Mouse (Mus musculus) MEL (cell line): ENCODE results near the gene Birc6. TPM values are rescaled to one million over a fixed set of nuclear protein-coding genes. Genes with fewer than 3 reads are reported as not detected.

ENCODE experiments used
- DNase-seq: peaks from one replicate; pipeline ENCODE4 v3.0.0; 2011; ENCODE audit warnings: low read depth, low spot score
- H3K27ac ChIP-seq: 2 replicates; pipeline ENCODE4 v1.5.1; 2012; ENCODE audit warnings: low read depth, mild to moderate bottlenecking, control low read depth, low read length, moderate library complexity; ENCODE audit not compliant: control insufficient read depth
- H3K27me3 ChIP-seq, 2 experiments: fragments of 150-350 bp in 1 of 2; sonication (generic) in 1 of 2; 2 replicates each; pipeline ENCODE4 v1.6.1; 2012; ENCODE audit warnings: low read length in 2 of 2, mild to moderate bottlenecking in 2 of 2, improper control_type of control experiment in 1 of 2, moderate library complexity in 1 of 2; ENCODE audit not compliant: insufficient read depth in 2 of 2, control insufficient read depth in 1 of 2
- H3K36me3 ChIP-seq, 2 experiments: 2 replicates each; pipeline ENCODE4 v1.6.1; 2012 to 2014; ENCODE audit warnings: low read length in 2 of 2, improper control_type of control experiment in 1 of 2, inconsistent platforms in 1 of 2, mild to moderate bottlenecking in 1 of 2; ENCODE audit not compliant: insufficient read depth in 2 of 2, control insufficient read depth in 1 of 2
- H3K4me1 ChIP-seq, 2 experiments: fragments of 150-350 bp in 1 of 2; sonication (generic) in 1 of 2; 2 replicates each; pipeline ENCODE4 v1.6.1; 2012; ENCODE audit warnings: low read length in 2 of 2, improper control_type of control experiment in 1 of 2, mild to moderate bottlenecking in 1 of 2; ENCODE audit not compliant: insufficient read depth in 2 of 2, control insufficient read depth in 1 of 2
- H3K4me3 ChIP-seq, 2 experiments: fragments of 150-350 bp in 1 of 2; sonication (generic) in 1 of 2; 2 replicates each; pipeline ENCODE4 v1.5.1; 2012; ENCODE audit warnings: low read depth in 2 of 2, low read length in 2 of 2, mild to moderate bottlenecking in 2 of 2, moderate library complexity in 2 of 2, control low read depth in 1 of 2, improper control_type of control experiment in 1 of 2; ENCODE audit not compliant: control insufficient read depth in 1 of 2, insufficient read depth in 1 of 2
- H3K79me2 ChIP-seq: 2 replicates; pipeline ENCODE4 v1.6.1; 2012; ENCODE audit warnings: mild to moderate bottlenecking, low read length, moderate library complexity; ENCODE audit not compliant: control insufficient read depth, poor library complexity, insufficient read depth
- H3K9ac ChIP-seq: 2 replicates; pipeline ENCODE4 v1.6.1; 2012; ENCODE audit warnings: low read depth, mild to moderate bottlenecking, control low read depth, low read length, moderate library complexity; ENCODE audit not compliant: control insufficient read depth, poor library complexity, severe bottlenecking
- H3K9me3 ChIP-seq: fragments of 150-350 bp; sonication (generic); replicated peaks from 2 replicates; pipeline ENCODE4 v1.6.1; 2012; ENCODE audit warnings: mild to moderate bottlenecking, low read length, improper control_type of control experiment, moderate library complexity; ENCODE audit not compliant: insufficient read depth
- CHD1 ChIP-seq: IDR thresholded peaks from 2 replicates; pipeline ENCODE4 v1.6.1; 2012; ENCODE audit warnings: low read depth, mild to moderate bottlenecking, inconsistent platforms, low read length, improper control_type of control experiment
- CHD2 ChIP-seq: IDR thresholded peaks from 2 replicates; pipeline ENCODE4 v1.6.1; 2011; ENCODE audit warnings: low read length, improper control_type of control experiment
- E2F4 ChIP-seq: IDR thresholded peaks from 2 replicates; pipeline ENCODE4 v1.6.1; 2011; ENCODE audit warnings: low read depth, low read length, improper control_type of control experiment, borderline replicate concordance
- ETS1 ChIP-seq: IDR thresholded peaks from 2 replicates; pipeline ENCODE4 v1.6.1; 2012; ENCODE audit warnings: low read depth, mild to moderate bottlenecking, inconsistent platforms, low read length, improper control_type of control experiment, moderate library complexity
- GABPA ChIP-seq: IDR thresholded peaks from 2 replicates; pipeline ENCODE4 v1.6.1; 2012; ENCODE audit warnings: low read depth, mild to moderate bottlenecking, inconsistent platforms, low read length, improper control_type of control experiment, moderate library complexity
- JUND ChIP-seq: IDR thresholded peaks from 2 replicates; pipeline ENCODE4 v1.6.1; 2011; ENCODE audit warnings: low read depth, mild to moderate bottlenecking, improper control_type of control experiment, low read length
- MAFK ChIP-seq: IDR thresholded peaks from 2 replicates; pipeline ENCODE4 v1.6.1; 2011; ENCODE audit warnings: low read depth, mild to moderate bottlenecking, low read length, improper control_type of control experiment, borderline replicate concordance
- MEF2A ChIP-seq: IDR thresholded peaks from 2 replicates; pipeline ENCODE4 v1.6.1; 2014; ENCODE audit warnings: low read depth, mild to moderate bottlenecking, inconsistent platforms, low read length, improper control_type of control experiment; ENCODE audit not compliant: poor library complexity, insufficient replicate concordance, severe bottlenecking; ENCODE audit errors: extremely low read depth
- MXI1 ChIP-seq: IDR thresholded peaks from 2 replicates; pipeline ENCODE4 v1.6.1; 2011; ENCODE audit warnings: mild to moderate bottlenecking, low read depth, low read length, improper control_type of control experiment
- MYB ChIP-seq: IDR thresholded peaks from 2 replicates; pipeline ENCODE4 v1.6.1; 2011; ENCODE audit warnings: mild to moderate bottlenecking, low read depth, low read length, improper control_type of control experiment
- MYC ChIP-seq: IDR thresholded peaks from 2 replicates; pipeline ENCODE4 v1.6.1; 2011; ENCODE audit warnings: low read depth, mild to moderate bottlenecking, low read length, improper control_type of control experiment, moderate library complexity
- NELFE ChIP-seq: IDR thresholded peaks from 2 replicates; pipeline ENCODE4 v1.6.1; 2011; ENCODE audit warnings: low read depth, low read length, improper control_type of control experiment
- NRF1 ChIP-seq: IDR thresholded peaks from 2 replicates; pipeline ENCODE4 v1.6.1; 2014; ENCODE audit warnings: low read depth, mild to moderate bottlenecking, inconsistent platforms, low read length, improper control_type of control experiment, moderate library complexity; ENCODE audit not compliant: poor library complexity, insufficient read depth, severe bottlenecking
- POLR2AphosphoS2 ChIP-seq: IDR thresholded peaks from 2 replicates; pipeline ENCODE4 v1.6.1; 2011; ENCODE audit warnings: low read length, improper control_type of control experiment
- POLR2AphosphoS5 ChIP-seq: IDR thresholded peaks from 2 replicates; pipeline ENCODE4 v1.6.1; 2012; ENCODE audit warnings: low read depth, borderline replicate concordance, mild to moderate bottlenecking, inconsistent platforms, low read length, moderate library complexity, mixed read lengths
- RCOR1 ChIP-seq: IDR thresholded peaks from 2 replicates; pipeline ENCODE4 v1.6.1; 2012; ENCODE audit warnings: low read depth, mild to moderate bottlenecking, inconsistent platforms, low read length, improper control_type of control experiment
- TAL1 ChIP-seq: IDR thresholded peaks from 2 replicates; pipeline ENCODE4 v1.6.1; 2012; ENCODE audit warnings: mild to moderate bottlenecking, inconsistent platforms, low read length, moderate library complexity, mixed read lengths
- TCF12 ChIP-seq: IDR thresholded peaks from 2 replicates; pipeline ENCODE4 v1.6.1; 2014; ENCODE audit warnings: low read depth, mild to moderate bottlenecking, inconsistent platforms, low read length, improper control_type of control experiment, moderate library complexity
- USF2 ChIP-seq, 2 experiments: IDR thresholded peaks; 2 replicates each; pipeline ENCODE4 v1.6.1; 2011 to 2012; ENCODE audit warnings: improper control_type of control experiment in 2 of 2, low read length in 2 of 2, borderline replicate concordance in 1 of 2, inconsistent platforms in 1 of 2, low read depth in 1 of 2, mild to moderate bottlenecking in 1 of 2; ENCODE audit not compliant: insufficient read depth in 1 of 2
- polyA plus RNA-seq, 2 experiments: library from polyadenylated mRNA; stranded (reverse) in 1 of 2; unstranded in 1 of 2; fragments of >175 nt in 1 of 2; fragments of >200 nt in 1 of 2; gene quantifications; 2 replicates each; pipeline versions ENCODE4 v1.2.1 to v1.2.4; 2012; ENCODE audit warnings: low replicate concordance in 2 of 2, low read depth in 1 of 2; ENCODE audit not compliant: insufficient read length in 2 of 2, insufficient read depth in 1 of 2, missing spikeins in 1 of 2
- total RNA-seq: library from RNA; depleted of rRNA; stranded (reverse); fragments of 300-350 nt; gene quantifications from 2 replicates; pipeline ENCODE4 v1.2.3, GENCODE M21; 2012

The Birc6 gene
- total and polyA plus RNA-seq, 3 experiments, result 58.7 to 475 (median 67.3) TPM

GRCm38 (mm10) chr17:74668010-74668409 is 139.9 kb downstream of the Birc6 start:
- H3K27me3 ChIP-seq, result no peaks in the 10 kb centered on the region
- H3K9me3 ChIP-seq, result no peaks in the 10 kb centered on the region
- no peak overlapping the region for H3K4me3 ChIP-seq
- no peak for DNase-seq
- no peaks in the 10 kb centered on the region for H3K79me2 ChIP-seq
- H3K27ac ChIP-seq, result no peak overlapping the region
- H3K36me3 ChIP-seq, result peaks cover 0 to 41% of the 10 kb centered on the region in 2 experiments; a peak in 2 of 4 replicates
- H3K4me1 ChIP-seq, result no peaks in the 10 kb centered on the region
- TF ChIP-seq JUND, result no peak
- TF ChIP-seq MYB, result no peak
- no peak for TF ChIP-seq GABPA
- TF ChIP-seq E2F4, result no peak
- TF ChIP-seq POLR2AphosphoS5, result no peak
- no peak for TF ChIP-seq USF2 (IDR thresholded peaks at IDR 0.05; ENCODE audit: borderline replicate concordance in 1 of 2, insufficient read depth in 1 of 2, low read depth in 1 of 2, low read length in 2 of 2)
- TF ChIP-seq TAL1, result no peak
- no peak overlapping the region for H3K9ac ChIP-seq

DNA sequence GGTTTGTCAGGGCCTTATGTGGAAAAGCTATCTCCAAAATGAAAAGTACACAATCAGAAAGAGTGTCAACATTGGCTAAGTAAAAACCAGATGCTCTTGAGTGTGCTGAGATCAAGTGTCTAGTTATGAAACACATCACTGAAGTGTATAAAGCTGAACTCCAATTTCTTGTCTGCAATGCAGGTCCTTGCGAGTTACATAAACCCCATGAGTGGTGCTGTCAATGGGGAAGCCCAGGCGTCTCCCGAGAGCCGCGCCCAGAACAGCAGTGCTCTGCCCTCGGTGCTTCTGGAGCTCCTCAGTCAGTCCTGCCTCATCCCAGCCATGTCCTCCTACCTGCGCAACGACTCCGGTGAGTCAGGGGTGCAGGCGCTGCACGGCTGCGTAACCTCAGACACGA is 141.9 kb downstream of the Birc6 start:
- H3K4me1 ChIP-seq, result no peaks in the 10 kb centered on the region
- no peaks in the 10 kb centered on the region for H3K27me3 ChIP-seq
- H3K9me3 ChIP-seq, result no peaks in the 10 kb centered on the region
- H3K9ac ChIP-seq, result no peak overlapping the region
- H3K79me2 ChIP-seq, result no peaks in the 10 kb centered on the region
- no peak overlapping the region for H3K4me3 ChIP-seq
- H3K27ac ChIP-seq, result no peak overlapping the region
- H3K36me3 ChIP-seq, result peaks cover 0 to 40% of the 10 kb centered on the region in 2 experiments; a peak in 2 of 4 replicates
- DNase-seq, result no peak
- TF ChIP-seq ETS1, result no peak
- no peak for TF ChIP-seq CHD1
- no peak for TF ChIP-seq MYB
- no peak for TF ChIP-seq TCF12
- no peak for TF ChIP-seq RCOR1
- no peak for TF ChIP-seq NRF1
- TF ChIP-seq NELFE, result no peak
- no peak for TF ChIP-seq POLR2AphosphoS2
- no peak for TF ChIP-seq MEF2A
- TF ChIP-seq MXI1, result no peak
- no peak for TF ChIP-seq CHD2
- no peak for TF ChIP-seq MYC
- TF ChIP-seq MAFK, result no peak
- TF ChIP-seq, all 39 proteins: peak for 0
